Mouse (Mus musculus) hindbrain, embryonic 12.5 days (tissue): ENCODE measurements around the gene Kcng4. TPM values are rescaled to one million over a fixed set of nuclear protein-coding genes. Genes with fewer than 3 reads are reported as not detected.

Source experiments
- ATAC-seq: fragments of 200-750 bp; cut with Nextera tagmentation; 2 replicates; pipeline ENCODE4 v1.8.0; 2017; ENCODE audit warnings: moderate TSS enrichment; ENCODE audit not compliant: low FRiP score
- H3K27ac ChIP-seq: fragments of 300-500 bp; sonication (generic); 2 replicates; pipeline ENCODE4 v1.5.1; 2016; ENCODE audit warnings: mild to moderate bottlenecking
- H3K27me3 ChIP-seq: fragments of 300-500 bp; sonication (generic); 2 replicates; pipeline ENCODE4 v1.6.1; 2016; ENCODE audit warnings: mild to moderate bottlenecking
- H3K36me3 ChIP-seq: fragments of 300-500 bp; sonication (generic); 2 replicates; pipeline ENCODE4 v1.6.1; 2016; ENCODE audit warnings: mild to moderate bottlenecking
- H3K4me1 ChIP-seq: fragments of 300-500 bp; sonication (generic); 2 replicates; pipeline ENCODE4 v1.6.1; 2016
- H3K4me2 ChIP-seq: fragments of 300-500 bp; sonication (generic); replicated peaks from 2 replicates; pipeline ENCODE4 v1.6.1; 2016; ENCODE audit warnings: mild to moderate bottlenecking
- H3K4me3 ChIP-seq: fragments of 300-500 bp; sonication (generic); 2 replicates; pipeline ENCODE4 v1.5.1; 2016; ENCODE audit warnings: mild to moderate bottlenecking
- H3K9ac ChIP-seq: fragments of 300-500 bp; sonication (generic); 2 replicates; pipeline ENCODE4 v1.6.1; 2016; ENCODE audit warnings: mild to moderate bottlenecking, moderate library complexity
- H3K9me3 ChIP-seq: fragments of 300-500 bp; sonication (generic); replicated peaks from 2 replicates; pipeline ENCODE4 v1.6.1; 2016; ENCODE audit warnings: mild to moderate bottlenecking
- whole genome bisulfite sequencing: fragments of 180-500 bp; shearing (Covaris S2); methylation state at CpG from one replicate; pipeline ENCODE4 v1.1.7; 2016; 5-methylcytosine and 5-hydroxymethylcytosine counted together
- polyA plus RNA-seq: library from polyadenylated mRNA; unstranded; fragments of >200 nt; fragmentation: Nextera tagmentation; extraction: Ambion mirVana; gene quantifications from 2 replicates; pipeline ENCODE4 v1.2.1, GENCODE M21; 2016

Kcng4 gene
- polyA plus RNA-seq, 1 experiment from 2014 or later, result not detected

GRCm38 (mm10) chr8:119637381-119637780, 1.9 kb upstream of the Kcng4 start:
- Histone ChIP-seq H3K27ac (no peak overlapping the region), H3K9me3 (no peaks in the 10 kb centered on the region), H3K36me3 (no peaks in the 10 kb centered on the region), H3K27me3 (peaks cover 18% of the 10 kb centered on the region), H3K4me1 (peaks cover 24% of the 10 kb centered on the region), H3K9ac (no peak overlapping the region), H3K4me2 (no peak overlapping the region), H3K4me3 (no peak overlapping the region)
- no peak for ATAC-seq
- 94% methylated on average over 4 of the region's 4 CpGs for WGBS

DNA sequence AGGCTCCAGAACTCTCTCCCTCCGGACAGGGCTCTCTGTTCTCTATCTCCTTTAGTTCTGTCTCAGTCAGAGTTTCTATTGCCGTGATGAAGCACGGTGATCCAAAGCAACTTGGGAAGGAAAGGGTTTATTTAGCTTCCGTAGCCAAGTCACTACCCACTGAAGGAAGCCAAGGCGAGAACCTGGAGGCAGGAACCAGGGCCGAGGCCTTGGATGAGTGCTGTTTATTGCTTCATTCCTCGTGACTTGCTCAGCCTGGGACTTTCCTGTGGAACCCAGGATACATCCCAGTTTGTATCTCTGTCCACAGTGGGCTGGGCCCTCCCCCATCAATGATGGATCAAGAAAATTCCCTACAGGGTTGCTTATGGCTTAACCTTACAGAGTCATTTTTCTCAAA, 1.3 kb upstream of the Kcng4 start:
- Histone ChIP-seq H3K9ac (no peak overlapping the region), H3K4me2 (no peak overlapping the region), H3K36me3 (no peaks in the 10 kb centered on the region), H3K9me3 (no peaks in the 10 kb centered on the region), H3K27me3 (peaks cover 18% of the 10 kb centered on the region), H3K4me1 (peaks cover 24% of the 10 kb centered on the region), H3K4me3 (no peak overlapping the region), H3K27ac (no peak overlapping the region)
- ATAC-seq, result no peak
- 68% methylated on average over 7 of the region's 7 CpGs for WGBS

- H3K4me1 ChIP-seq, result peaks cover 30% of the 10 kb centered on the region
- no peaks in the 10 kb centered on the region for H3K9me3 ChIP-seq
- WGBS, result 62% methylated on average over 2 of the region's 2 CpGs
- no peaks in the 10 kb centered on the region for H3K36me3 ChIP-seq
- no peak overlapping the region for H3K4me2 ChIP-seq
- peaks cover 18% of the 10 kb centered on the region for H3K27me3 ChIP-seq
- no peak overlapping the region for H3K9ac ChIP-seq
- H3K27ac ChIP-seq, result no peak overlapping the region
- ATAC-seq, result no peak
- no peak overlapping the region for H3K4me3 ChIP-seq
These were observed 478 bp upstream of the Kcng4 start for GRCm38 (mm10) chr8:119635958-119636357.

GRCm38 (mm10) chr8:119634616-119635336, 704 bp downstream of the Kcng4 start:
- Histone ChIP-seq H3K4me2 (no peak overlapping the region), H3K9ac (no peak overlapping the region), H3K36me3 (no peaks in the 10 kb centered on the region), H3K4me1 (peaks cover 35% of the 10 kb centered on the region), H3K9me3 (no peaks in the 10 kb centered on the region), H3K4me3 (no peak overlapping the region), H3K27ac (no peak overlapping the region), H3K27me3 (peaks cover 18% of the 10 kb centered on the region)
- no peak for ATAC-seq
- 16% methylated on average over 14 of the region's 14 CpGs for WGBS

GRCm38 (mm10) chr8:119632909-119633308, 2.6 kb downstream of the Kcng4 start:
- 0 out of 2 replicates have a peak overlapping the region, but pooled peaks have one; percentile 2 for H3K4me3 ChIP-seq
- no peaks in the 10 kb centered on the region for H3K9me3 ChIP-seq
- H3K4me2 ChIP-seq, result no peak overlapping the region
- H3K27ac ChIP-seq, result no peak overlapping the region
- no peak for ATAC-seq
- H3K4me1 ChIP-seq, result peaks cover 38% of the 10 kb centered on the region
- H3K27me3 ChIP-seq, result peaks cover 18% of the 10 kb centered on the region
- 54% methylated on average over 29 of the region's 29 CpGs for WGBS
- H3K36me3 ChIP-seq, result no peaks in the 10 kb centered on the region
- no peak overlapping the region for H3K9ac ChIP-seq

DNA sequence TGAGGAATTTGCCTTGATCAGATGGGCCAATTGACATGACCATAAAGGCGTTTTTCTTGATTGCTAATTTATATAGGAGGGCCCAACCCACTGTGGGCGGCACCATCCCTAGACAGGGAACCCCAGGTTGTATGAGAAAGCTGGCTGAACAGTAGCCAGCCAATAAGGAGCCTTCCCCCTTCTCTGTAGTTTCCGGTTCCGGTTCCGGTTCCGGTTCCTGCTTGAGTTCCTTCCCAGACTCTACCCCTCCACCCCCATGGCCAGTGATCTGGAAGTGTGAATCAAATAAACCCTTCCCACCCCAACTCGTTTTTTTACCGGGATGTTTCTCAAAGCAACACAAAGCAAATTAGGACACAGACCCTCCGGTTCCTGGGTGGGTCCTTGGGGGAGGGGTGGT, 3.2 kb downstream of the Kcng4 start:
- Histone ChIP-seq H3K4me3 (no peak overlapping the region), H3K4me1 (peaks cover 45% of the 10 kb centered on the region), H3K4me2 (no peak overlapping the region), H3K27me3 (peaks cover 18% of the 10 kb centered on the region), H3K9me3 (no peaks in the 10 kb centered on the region), H3K9ac (no peak overlapping the region), H3K27ac (no peak overlapping the region), H3K36me3 (no peaks in the 10 kb centered on the region)
- ATAC-seq, result no peak
- WGBS, result 90% methylated on average over 9 of the region's 9 CpGs

DNA sequence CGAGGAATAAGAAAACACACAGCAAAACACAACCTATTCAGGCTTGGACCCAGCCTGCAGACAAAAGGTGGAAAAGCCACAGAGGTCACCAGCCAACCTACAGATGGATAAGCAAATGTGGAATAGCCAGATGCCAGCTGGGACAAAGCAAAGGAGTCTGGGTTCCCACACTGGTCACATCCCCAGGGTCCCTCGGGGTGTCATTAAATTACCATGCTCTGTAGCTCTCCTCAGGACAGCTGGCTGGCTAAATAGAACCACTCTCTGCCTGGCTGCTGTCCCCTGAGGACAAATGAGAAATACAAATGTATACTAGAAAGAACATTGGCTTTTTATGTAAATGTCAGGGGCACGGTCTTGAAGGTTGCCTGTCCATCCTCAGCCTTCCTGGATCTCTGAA, 4.6 kb downstream of the Kcng4 start:
- H3K36me3 ChIP-seq, result no peaks in the 10 kb centered on the region
- WGBS, result 23% methylated on average over 3 of the region's 3 CpGs
- no peaks in the 10 kb centered on the region for H3K9me3 ChIP-seq
- H3K4me3 ChIP-seq, result no peak overlapping the region
- peaks cover 18% of the 10 kb centered on the region for H3K27me3 ChIP-seq
- H3K4me1 ChIP-seq, result peaks cover 39% of the 10 kb centered on the region
- peak; percentile 62; the same call in 1 of the 2 replicates for ATAC-seq
- H3K4me2 ChIP-seq, result no peak overlapping the region
- peak overlapping the region; percentile 48; the same call in 1 of the 2 replicates for H3K27ac ChIP-seq
- no peak overlapping the region for H3K9ac ChIP-seq

DNA sequence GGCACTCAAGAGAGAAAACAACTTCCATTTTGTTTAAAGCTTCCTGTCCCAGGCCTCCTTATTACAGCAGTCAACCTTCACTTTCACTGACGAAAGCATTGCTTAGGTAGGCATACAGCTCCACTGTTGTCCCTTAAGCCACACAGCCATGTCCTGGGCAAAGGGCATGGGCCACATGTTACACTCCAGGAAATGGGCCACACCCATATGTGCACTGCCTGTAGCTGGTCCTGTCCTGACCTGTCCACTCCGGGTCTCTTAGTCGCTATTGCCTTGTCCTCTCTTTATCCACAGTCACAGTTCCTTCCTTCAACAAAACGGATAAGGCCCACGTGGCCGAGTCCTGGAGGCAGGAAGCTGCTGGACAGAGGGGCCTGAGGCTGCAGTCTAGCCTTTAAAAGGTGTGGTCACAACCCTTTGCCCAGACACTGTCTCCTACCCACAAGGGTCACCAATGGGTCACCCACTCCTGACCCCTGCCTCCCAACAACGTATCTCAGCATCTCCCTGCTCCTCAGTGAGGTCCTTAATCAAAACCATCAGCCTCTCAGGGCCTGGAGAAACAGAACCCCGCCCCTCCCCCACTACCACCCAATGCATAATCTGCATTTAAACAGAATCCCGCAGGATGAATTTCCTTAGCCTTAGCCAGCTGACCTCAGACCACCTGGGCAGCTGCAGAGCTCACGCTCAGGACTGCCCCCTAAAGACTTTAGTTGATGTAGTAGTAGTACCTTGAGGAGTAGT, 7.7 kb downstream of the Kcng4 start:
- H3K36me3 ChIP-seq, result no peaks in the 10 kb centered on the region
- no peak overlapping the region for H3K9ac ChIP-seq
- H3K4me2 ChIP-seq, result no peak overlapping the region
- H3K4me1 ChIP-seq, result peaks cover 22% of the 10 kb centered on the region
- no peak for ATAC-seq
- peaks cover 4% of the 10 kb centered on the region for H3K27me3 ChIP-seq
- no peak overlapping the region for H3K4me3 ChIP-seq
- H3K9me3 ChIP-seq, result no peaks in the 10 kb centered on the region
- H3K27ac ChIP-seq, result no peak overlapping the region
- WGBS, result 34% methylated on average over 10 of the region's 10 CpGs

DNA sequence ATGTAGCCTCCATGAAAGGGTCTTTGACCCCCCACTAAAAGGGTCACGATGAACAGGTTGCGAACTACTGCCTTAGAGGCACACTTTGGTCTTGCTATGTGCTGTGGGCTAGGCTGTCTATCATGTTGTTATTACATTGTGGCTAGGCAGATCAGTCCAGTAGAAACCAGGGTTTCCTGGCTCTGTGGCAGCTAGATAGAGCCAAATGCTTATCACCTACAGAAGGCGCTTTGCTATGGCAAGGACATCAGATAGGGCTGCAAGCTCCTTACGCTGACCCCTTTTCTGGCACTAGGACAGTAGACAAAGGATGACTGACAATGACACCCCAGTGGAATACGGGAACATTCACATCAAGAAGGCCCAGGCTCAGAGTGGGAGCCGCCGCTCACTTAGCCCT, 8.3 kb downstream of the Kcng4 start:
- no peak overlapping the region for H3K4me3 ChIP-seq
- no peaks in the 10 kb centered on the region for H3K9me3 ChIP-seq
- H3K4me1 ChIP-seq, result peaks cover 21% of the 10 kb centered on the region
- H3K4me2 ChIP-seq, result no peak overlapping the region
- H3K27me3 ChIP-seq, result no peaks in the 10 kb centered on the region
- no peaks in the 10 kb centered on the region for H3K36me3 ChIP-seq
- 78% methylated on average over 7 of the region's 7 CpGs for WGBS
- H3K27ac ChIP-seq, result no peak overlapping the region
- no peak for ATAC-seq
- no peak overlapping the region for H3K9ac ChIP-seq

- H3K9ac ChIP-seq, result no peak overlapping the region
- no peaks in the 10 kb centered on the region for H3K9me3 ChIP-seq
- no peak for ATAC-seq
- H3K4me3 ChIP-seq, result no peak overlapping the region
- no peak overlapping the region for H3K4me2 ChIP-seq
- WGBS, result 76% methylated on average over 22 of the region's 22 CpGs
- H3K27me3 ChIP-seq, result no peaks in the 10 kb centered on the region
- H3K4me1 ChIP-seq, result peaks cover 13% of the 10 kb centered on the region
- H3K36me3 ChIP-seq, result no peaks in the 10 kb centered on the region
- no peak overlapping the region for H3K27ac ChIP-seq
These were observed 9.7 kb downstream of the Kcng4 start for GRCm38 (mm10) chr8:119625788-119626187.

- Histone ChIP-seq H3K27me3 (no peaks in the 10 kb centered on the region), H3K9ac (no peak overlapping the region), H3K27ac (no peak overlapping the region), H3K4me2 (no peak overlapping the region), H3K4me3 (no peak overlapping the region), H3K9me3 (no peaks in the 10 kb centered on the region), H3K36me3 (no peaks in the 10 kb centered on the region), H3K4me1 (peaks cover 9% of the 10 kb centered on the region)
- no peak for ATAC-seq
- WGBS, result 87% methylated on average over 7 of the region's 7 CpGs
These were observed 10.6 kb downstream of the Kcng4 start for GRCm38 (mm10) chr8:119624916-119625315.

DNA sequence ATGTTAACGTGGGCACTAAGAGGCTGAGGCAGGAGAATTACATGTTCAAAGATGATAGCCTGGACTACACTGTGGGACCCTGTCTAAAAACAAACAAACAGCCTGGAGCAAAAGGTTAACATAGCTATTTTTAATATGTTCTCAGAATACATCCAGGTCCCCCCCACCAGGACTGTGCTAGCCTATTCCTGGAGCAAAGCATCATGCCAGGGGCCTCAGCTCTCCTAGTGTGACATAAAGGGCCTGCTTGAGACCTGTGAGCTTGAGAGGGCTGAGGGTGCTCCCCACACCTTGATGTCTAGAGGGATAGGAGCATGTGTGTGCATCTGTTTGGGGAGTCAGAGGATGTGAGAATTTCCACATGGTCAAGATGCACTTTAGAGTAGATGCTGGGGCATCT, 11.7 kb downstream of the Kcng4 start:
- no peaks in the 10 kb centered on the region for H3K9me3 ChIP-seq
- ATAC-seq, result no peak
- WGBS, result 79% methylated on average over 1 of the region's 1 CpGs
- H3K4me3 ChIP-seq, result no peak overlapping the region
- H3K27me3 ChIP-seq, result no peaks in the 10 kb centered on the region
- peaks cover 13% of the 10 kb centered on the region for H3K4me1 ChIP-seq
- no peak overlapping the region for H3K27ac ChIP-seq
- no peak overlapping the region for H3K9ac ChIP-seq
- no peaks in the 10 kb centered on the region for H3K36me3 ChIP-seq
- H3K4me2 ChIP-seq, result no peak overlapping the region

GRCm38 (mm10) chr8:119623061-119623460, 12.4 kb downstream of the Kcng4 start:
- no peak overlapping the region for H3K4me3 ChIP-seq
- no peak for ATAC-seq
- no peak overlapping the region for H3K27ac ChIP-seq
- H3K9ac ChIP-seq, result no peak overlapping the region
- no peaks in the 10 kb centered on the region for H3K9me3 ChIP-seq
- WGBS, result 77% methylated on average over 8 of the region's 8 CpGs
- H3K4me1 ChIP-seq, result peaks cover 13% of the 10 kb centered on the region
- H3K36me3 ChIP-seq, result no peaks in the 10 kb centered on the region
- no peaks in the 10 kb centered on the region for H3K27me3 ChIP-seq
- H3K4me2 ChIP-seq, result no peak overlapping the region
